Mouse (Mus musculus): ENCODE data around the gene Slc24a2. TPM values are rescaled to one million over a fixed set of nuclear protein-coding genes. Genes with fewer than 3 reads are reported as not detected.

Slc24a2 gene
- polyA plus RNA-seq, 1 experiment from 2014 or later, result 3.9 TPM

- Histone ChIP-seq H3K36me3 (replicated peaks) (no peaks in the 10 kb centered on the region), H3K27ac (no peak overlapping the region), H3K9me3 (no peaks in the 10 kb centered on the region), H3K4me1 (peaks cover 4% of the 10 kb centered on the region; the same call in 1 of the 2 replicates), H3K4me3 (no peak overlapping the region), H3K9ac (no peak overlapping the region), H3K4me2 (no peak overlapping the region), H3K27me3 (replicated peaks) (no peaks in the 10 kb centered on the region)
- 48% methylated on average over 6 of the region's 6 CpGs for WGBS
- peak; percentile 62; the same call in 1 of the 2 replicates for ATAC-seq (replicated peaks)
Observed at GRCm38 (mm10) chr4:86989301-86989700, 241.0 kb downstream of the Slc24a2 start.

- Histone ChIP-seq H3K27me3 (replicated peaks) (no peaks in the 10 kb centered on the region), H3K9me3 (no peaks in the 10 kb centered on the region), H3K27ac (no peak overlapping the region), H3K4me3 (no peak overlapping the region), H3K4me2 (no peak overlapping the region), H3K36me3 (replicated peaks) (no peaks in the 10 kb centered on the region), H3K9ac (no peak overlapping the region), H3K4me1 (peaks cover 4% of the 10 kb centered on the region; the same call in 1 of the 2 replicates)
- no peak for ATAC-seq (replicated peaks)
- 94% methylated on average over 4 of the region's 4 CpGs for WGBS
Observed at GRCm38 (mm10) chr4:86987846-86988245, 242.4 kb downstream of the Slc24a2 start.

- Histone ChIP-seq H3K36me3 (replicated peaks) (no peaks in the 10 kb centered on the region), H3K9me3 (no peaks in the 10 kb centered on the region), H3K27me3 (replicated peaks) (no peaks in the 10 kb centered on the region), H3K4me2 (no peak overlapping the region), H3K4me3 (no peak overlapping the region), H3K27ac (no peak overlapping the region), H3K4me1 (no peaks in the 10 kb centered on the region), H3K9ac (no peak overlapping the region)
- no peak for ATAC-seq (replicated peaks)
- 84% methylated on average over 5 of the region's 5 CpGs for WGBS
Observed at GRCm38 (mm10) chr4:86977272-86977671, 253.0 kb downstream of the Slc24a2 start.

- Histone ChIP-seq H3K9ac (no peak overlapping the region), H3K27ac (no peak overlapping the region), H3K9me3 (no peaks in the 10 kb centered on the region), H3K4me1 (peaks cover 4% of the 10 kb centered on the region), H3K27me3 (replicated peaks) (no peaks in the 10 kb centered on the region), H3K4me3 (no peak overlapping the region), H3K4me2 (peak overlapping the region; percentile 34), H3K36me3 (replicated peaks) (no peaks in the 10 kb centered on the region)
- ATAC-seq (replicated peaks), result peak; percentile 89
- WGBS, result 45% methylated on average over 14 of the region's 14 CpGs
Observed at GRCm38 (mm10) chr4:86957576-86958411, 272.5 kb downstream of the Slc24a2 start.

GRCm38 (mm10) chr4:86955448-86955847 lies 274.8 kb downstream of the Slc24a2 start:
- no peak overlapping the region for H3K9ac ChIP-seq
- H3K9me3 ChIP-seq, result no peaks in the 10 kb centered on the region
- H3K4me2 ChIP-seq, result no peak overlapping the region
- H3K27ac ChIP-seq, result no peak overlapping the region
- H3K36me3 ChIP-seq (replicated peaks), result no peaks in the 10 kb centered on the region
- ATAC-seq (replicated peaks), result no peak
- H3K4me3 ChIP-seq, result no peak overlapping the region
- no peaks in the 10 kb centered on the region for H3K27me3 ChIP-seq (replicated peaks)
- peaks cover 4% of the 10 kb centered on the region for H3K4me1 ChIP-seq
- WGBS, result 73% methylated on average over 4 of the region's 4 CpGs

- ATAC-seq (replicated peaks), result no peak
- Histone ChIP-seq H3K4me1 (peaks cover 4% of the 10 kb centered on the region), H3K9me3 (no peaks in the 10 kb centered on the region), H3K4me2 (no peak overlapping the region), H3K4me3 (no peak overlapping the region), H3K36me3 (replicated peaks) (no peaks in the 10 kb centered on the region), H3K27me3 (replicated peaks) (no peaks in the 10 kb centered on the region), H3K9ac (no peak overlapping the region), H3K27ac (no peak overlapping the region)
- 39% methylated on average over 5 of the region's 5 CpGs for WGBS
Observed at GRCm38 (mm10) chr4:86953519-86953918, 276.8 kb downstream of the Slc24a2 start.

GRCm38 (mm10) chr4:86948794-86949193 lies 281.5 kb downstream of the Slc24a2 start:
- no peaks in the 10 kb centered on the region for H3K27me3 ChIP-seq (replicated peaks)
- 94% methylated on average over 1 of the region's 1 CpGs for WGBS
- no peak overlapping the region for H3K9ac ChIP-seq
- no peaks in the 10 kb centered on the region for H3K36me3 ChIP-seq (replicated peaks)
- no peaks in the 10 kb centered on the region for H3K9me3 ChIP-seq
- no peak overlapping the region for H3K4me2 ChIP-seq
- H3K27ac ChIP-seq, result no peak overlapping the region
- H3K4me1 ChIP-seq, result no peaks in the 10 kb centered on the region
- no peak overlapping the region for H3K4me3 ChIP-seq
- no peak for ATAC-seq (replicated peaks)

- H3K9ac ChIP-seq, result no peak overlapping the region
- no peaks in the 10 kb centered on the region for H3K4me1 ChIP-seq
- ATAC-seq (replicated peaks), result no peak
- H3K9me3 ChIP-seq, result no peaks in the 10 kb centered on the region
- H3K36me3 ChIP-seq (replicated peaks), result no peaks in the 10 kb centered on the region
- 54% methylated on average over 6 of the region's 6 CpGs for WGBS
- H3K27ac ChIP-seq, result no peak overlapping the region
- H3K4me2 ChIP-seq, result no peak overlapping the region
- H3K27me3 ChIP-seq (replicated peaks), result no peaks in the 10 kb centered on the region
- no peak overlapping the region for H3K4me3 ChIP-seq
Observed at GRCm38 (mm10) chr4:86943296-86943695, 287.0 kb downstream of the Slc24a2 start.

GRCm38 (mm10) chr4:86942656-86943055 lies 287.6 kb downstream of the Slc24a2 start:
- no peak overlapping the region for H3K9ac ChIP-seq
- WGBS, result 77% methylated on average over 6 of the region's 6 CpGs
- H3K4me2 ChIP-seq, result no peak overlapping the region
- H3K36me3 ChIP-seq (replicated peaks), result no peaks in the 10 kb centered on the region
- H3K27ac ChIP-seq, result no peak overlapping the region
- no peak overlapping the region for H3K4me3 ChIP-seq
- H3K27me3 ChIP-seq (replicated peaks), result no peaks in the 10 kb centered on the region
- no peaks in the 10 kb centered on the region for H3K9me3 ChIP-seq
- H3K4me1 ChIP-seq, result no peaks in the 10 kb centered on the region
- no peak for ATAC-seq (replicated peaks)

GRCm38 (mm10) chr4:86936706-86937105 lies 293.6 kb downstream of the Slc24a2 start:
- no peaks in the 10 kb centered on the region for H3K9me3 ChIP-seq

GRCm38 (mm10) chr4:86936217-86936616 lies 294.1 kb downstream of the Slc24a2 start:
- Histone ChIP-seq H3K36me3 (replicated peaks) (no peaks in the 10 kb centered on the region), H3K27me3 (replicated peaks) (no peaks in the 10 kb centered on the region), H3K4me1 (no peaks in the 10 kb centered on the region), H3K9ac (no peak overlapping the region), H3K4me3 (no peak overlapping the region), H3K9me3 (no peaks in the 10 kb centered on the region), H3K27ac (no peak overlapping the region), H3K4me2 (no peak overlapping the region)
- WGBS, result 95% methylated on average over 9 of the region's 9 CpGs
- ATAC-seq (replicated peaks), result no peak

More at GRCm38 (mm10) chr4:86936706-86937105, 293.6 kb downstream of the Slc24a2 start:
- Histone ChIP-seq H3K4me3 (no peak overlapping the region), H3K9ac (no peak overlapping the region), H3K36me3 (replicated peaks) (no peaks in the 10 kb centered on the region), H3K4me1 (no peaks in the 10 kb centered on the region), H3K4me2 (no peak overlapping the region), H3K27ac (no peak overlapping the region), H3K27me3 (replicated peaks) (no peaks in the 10 kb centered on the region)
- WGBS, result 79% methylated on average over 3 of the region's 3 CpGs
- ATAC-seq (replicated peaks), result no peak
